ENCODE assay signal across 16 mouse cellular contexts in genomic region chr2:31348373-31348772, GRCm38 (mm10). TPM values are rescaled to one million over a fixed set of nuclear protein-coding genes. Genes with fewer than 3 reads are reported as not detected.
DNase-seq lines count a peak whose midpoint lies in the region; ATAC-seq and TF ChIP-seq lines count a peak whose summit lies in the region.
"Had no signal": no experiment of that assay in that cellular context is flagged by ENCODE, and none has a peak within 500 bp of the region (broad histone marks: within the 10 kb centered on the region; RNA-seq: fewer than 3 reads in every experiment).

No protein-coding gene starts in this region.

- DNase-seq in heart, adult 18-20 months = peak; percentile 41 to 57
- DNase-seq in brain, embryonic 14.5 days (ENCODE audit: low read depth) = peak; percentile 70
- peak; percentile 43 for DNase-seq in gastrocnemius, postnatal 10 days
- DNase-seq in heart, postnatal 36 days = peak; percentile 49 to 63
- DNase-seq in spleen, adult 18-20 months = no peak
- no peak for DNase-seq in liver, embryonic 11.5 days (ENCODE audit: low spot score)
- DNase-seq: thymus, postnatal 25 days had no signal

- no peak overlapping the region for H3K27ac ChIP-seq in heart, embryonic 11.5 days (ENCODE audit: low read depth, low read length)
- H3K27ac ChIP-seq in liver, embryonic 11.5 days (ENCODE audit: low read depth, low read length) = no peak overlapping the region
- H3K27ac ChIP-seq: embryonic facial prominence, embryonic 15.5 days; hindbrain, embryonic 10.5 days; layer of hippocampus, adult 2 months; neural tube, embryonic 15.5 days had no signal

- H3K27me3 ChIP-seq in heart, embryonic 11.5 days (ENCODE audit: control insufficient read depth, insufficient read depth, low read length) = peaks cover 33% of the 10 kb centered on the region
- H3K27me3 ChIP-seq in liver, embryonic 11.5 days (replicated peaks; ENCODE audit: control insufficient read depth, insufficient read depth, low read length) = no peaks in the 10 kb centered on the region

- 59% methylated on average over 3 of the region's 3 CpGs for WGBS in heart, embryonic 11.5 days (ENCODE audit: insufficient replicate concordance)
- WGBS in liver, embryonic 11.5 days = 87% methylated on average over 3 of the region's 3 CpGs

- no peak for ATAC-seq in heart, embryonic 11.5 days (replicated peaks; ENCODE audit: insufficient number of reproducible peaks, low FRiP score, low TSS enrichment)
- no peak for ATAC-seq in liver, embryonic 11.5 days (replicated peaks; ENCODE audit: low FRiP score)
- ATAC-seq: intestine, postnatal 0 days; Patski had no signal

- TF ChIP-seq CTCF in brain, embryonic 14.5 days (IDR thresholded peaks at IDR 0.05; ENCODE audit: borderline replicate concordance, extremely low read depth, insufficient read depth, insufficient read length) = no peak

- no peak overlapping the region for H3K4me3 ChIP-seq in heart, embryonic 11.5 days (ENCODE audit: low read depth, low read length)
- no peak overlapping the region for H3K4me3 ChIP-seq in liver, embryonic 11.5 days (ENCODE audit: low read depth, low read length)
- H3K4me3 ChIP-seq: embryonic facial prominence, embryonic 15.5 days; hindbrain, embryonic 10.5 days; layer of hippocampus, adult 2 months; neural tube, embryonic 15.5 days had no signal

- H3K36me3 ChIP-seq in heart, embryonic 11.5 days (ENCODE audit: control insufficient read depth, insufficient read depth, low read length) = no peaks in the 10 kb centered on the region
- H3K36me3 ChIP-seq in liver, embryonic 11.5 days (ENCODE audit: control insufficient read depth, insufficient read depth, low read length) = no peaks in the 10 kb centered on the region
- H3K36me3 ChIP-seq: embryonic facial prominence, embryonic 15.5 days; hindbrain, embryonic 10.5 days; neural tube, embryonic 15.5 days had no signal

- TF ChIP-seq POLR2A in brain, embryonic 14.5 days (IDR thresholded peaks at IDR 0.05; ENCODE audit: borderline replicate concordance, extremely low read depth, insufficient read depth, insufficient read length, poor library complexity, severe bottlenecking) = no peak

- no peak overlapping the region for H3K9ac ChIP-seq in heart, embryonic 11.5 days (ENCODE audit: low read depth, low read length)
- no peak overlapping the region for H3K9ac ChIP-seq in liver, embryonic 11.5 days (ENCODE audit: low read depth, low read length)
- H3K9ac ChIP-seq: embryonic facial prominence, embryonic 15.5 days; neural tube, embryonic 15.5 days had no signal

- intact Hi-C loops in heart, postnatal 36 days (cut with DNase I) = no loop called here

- no peaks in the 10 kb centered on the region for H3K4me1 ChIP-seq in heart, embryonic 11.5 days (ENCODE audit: control insufficient read depth, insufficient read depth, low read length)
- no peaks in the 10 kb centered on the region for H3K4me1 ChIP-seq in liver, embryonic 11.5 days (replicated peaks; ENCODE audit: control insufficient read depth, insufficient read depth, low read length)
- H3K4me1 ChIP-seq: embryonic facial prominence, embryonic 15.5 days; hindbrain, embryonic 10.5 days; neural tube, embryonic 15.5 days had no signal

- no peaks in the 10 kb centered on the region for H3K9me3 ChIP-seq in heart, embryonic 11.5 days (replicated peaks; ENCODE audit: control insufficient read depth, low read length)
- H3K9me3 ChIP-seq in liver, embryonic 11.5 days (ENCODE audit: control insufficient read depth, low read length) = no peaks in the 10 kb centered on the region
- H3K9me3 ChIP-seq: embryonic facial prominence, embryonic 15.5 days; hindbrain, embryonic 10.5 days; neural tube, embryonic 15.5 days had no signal

- H3K4me2 ChIP-seq in heart, embryonic 11.5 days = no peak overlapping the region
- H3K4me2 ChIP-seq in liver, embryonic 11.5 days = no peak overlapping the region
- H3K4me2 ChIP-seq: embryonic facial prominence, embryonic 15.5 days; neural tube, embryonic 15.5 days had no signal

RNA-seq across cellular contexts. Expression of gene Hmcn2, which starts 34.2 kb away (rescaled TPM):
- 1 to 10 TPM; 6.1 to 7.3 TPM for total RNA-seq in heart, adult 18-20 months (2021)
- polyA plus RNA-seq in heart, embryonic 11.5 days (2014; fragmentation: Nextera tagmentation; extraction: Ambion mirVana) = 0.27 TPM in 1 of 2 replicates, not detected in the other
- 0.44 and 0.96 TPM in 2 replicates for polyA plus RNA-seq in brain, embryonic 14.5 days (2012; rRNA removed)
- total RNA-seq in gastrocnemius, postnatal 10 days (2021) = 10 to 100 TPM; 38.8 to 50.5 TPM
- total RNA-seq in heart, postnatal 36 days (2021) = 10 to 100 TPM; 12.5 to 16.2 TPM
- 0.10 and 0.38 TPM in 2 replicates for polyA plus RNA-seq in liver, embryonic 11.5 days (2014; fragmentation: Nextera tagmentation; extraction: Ambion mirVana)
- total RNA-seq: monocyte, adult 5-6 weeks had no signal
- polyA plus RNA-seq: hindbrain, embryonic 10.5 days; limb, embryonic 11.5 days had no signal

Comparison
In these comparisons a context has a peak if more than half of its experiments do, and no peak if none do; other contexts are left out.
1. DNase-seq: peak in heart, adult 18-20 months (2 of 2), brain, embryonic 14.5 days (single experiment), gastrocnemius, postnatal 10 days (single experiment) and heart, postnatal 36 days (2 of 2); none in spleen, adult 18-20 months (0 of 2) and liver, embryonic 11.5 days (single experiment).